Mouse (Mus musculus) frontal cortex, postnatal 25 days (tissue): Measurements from ENCODE around the gene Olfr490.

ENCODE experiments used
- DNase-seq, 2 experiments: peaks; one replicate each; pipeline ENCODE4 v3.0.0; 2022; ENCODE audit warnings: low spot score in 2 of 2

Olfr490 gene

GRCm38 (mm10) chr7:108288834-108289233 lies at the start of gene Olfr490:
Gene Olfr490 (minus strand): TSS chr7:108288934.
- no peak for DNase-seq

- no peak for DNase-seq
Measured at GRCm38 (mm10) chr7:108323574-108323973, 34.8 kb upstream of the Olfr490 start, which contains the start of gene Olfr492. Gene Olfr492 (minus strand): TSS chr7:108323674.

DNA sequence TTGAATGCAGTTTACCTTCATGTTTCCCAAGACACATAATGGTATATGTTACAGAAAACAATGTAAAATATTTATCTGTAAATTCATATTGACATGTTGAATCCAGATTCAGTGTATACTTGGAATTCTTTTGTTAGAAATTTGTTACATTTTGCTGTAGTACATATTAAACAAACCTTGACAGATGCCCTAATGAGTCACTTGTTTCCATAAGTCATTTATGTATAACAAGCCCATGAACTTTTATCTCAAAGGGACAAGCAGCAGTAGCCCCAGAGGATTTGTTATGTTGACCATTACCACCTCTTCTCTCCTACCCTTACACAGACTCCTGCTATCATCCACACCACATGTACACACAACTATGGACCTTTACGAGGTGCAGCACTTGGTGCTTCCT lies 24.4 kb upstream of the Olfr490 start, which contains the start of gene Olfr491:
Gene Olfr491 (plus strand): TSS at position 301 of the 400 bp plus-strand sequence.
- no peak for DNase-seq

- no peak for DNase-seq
Measured at GRCm38 (mm10) chr7:108258247-108258646, 30.5 kb downstream of the Olfr490 start, which contains the start of gene Olfr488. Gene Olfr488 (minus strand): TSS chr7:108258347.
